Mouse (Mus musculus) embryonic fibroblast, embryonic 13.5 days (primary cell): ENCODE results near the gene Dpy19l3.

Source experiments
- CTCF ChIP-seq: IDR thresholded peaks from 2 replicates; pipeline ENCODE4 v1.5.1; 2011; ENCODE audit warnings: mild to moderate bottlenecking, control low read depth, low read length, moderate library complexity, borderline replicate concordance; ENCODE audit not compliant: insufficient read depth
- POLR2A ChIP-seq: IDR thresholded peaks from 2 replicates; pipeline ENCODE4 v1.6.1; 2011; ENCODE audit warnings: low read depth, mild to moderate bottlenecking, control low read depth, low read length, moderate library complexity

- no peak for TF ChIP-seq CTCF
- TF ChIP-seq POLR2A, result no peak
Measured at GRCm38 (mm10) chr7:35668066-35669041, 85.9 kb downstream of the Dpy19l3 start.
